35 mouse cellular contexts compared by ENCODE assay signal in the genomic region with DNA sequence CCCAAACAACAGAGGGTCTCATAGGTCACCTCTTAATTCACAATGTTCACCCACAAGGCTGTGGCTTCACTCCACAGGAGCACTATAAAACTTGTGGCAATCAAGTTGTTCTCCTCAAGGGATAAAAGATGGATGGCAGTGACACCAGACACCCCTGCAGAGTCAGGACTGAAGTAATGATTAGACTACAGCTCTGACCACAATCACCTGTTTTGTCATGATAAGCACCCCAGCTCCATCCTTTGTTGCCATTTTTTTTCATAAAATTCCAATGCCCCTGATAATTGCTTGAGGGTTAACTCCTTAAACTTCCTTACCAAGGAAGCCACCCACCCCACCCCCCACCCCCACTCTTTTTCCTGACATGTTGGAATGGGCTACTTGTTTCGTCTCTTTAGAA.
"Had no signal": no experiment of that assay in that cellular context is flagged by ENCODE, and none has a peak within 500 bp of the region (broad histone marks: within the 10 kb centered on the region; RNA-seq: fewer than 3 reads in every experiment).

No protein-coding gene starts in this region.

- H3K4me3 ChIP-seq: heart, embryonic 10.5 days; heart, embryonic 12.5 days; heart, embryonic 13.5 days; heart, embryonic 15.5 days; hindbrain, embryonic 10.5 days; hindbrain, embryonic 12.5 days; hindbrain, embryonic 13.5 days; hindbrain, embryonic 15.5 days; intestine, embryonic 15.5 days; kidney, embryonic 15.5 days; layer of hippocampus, adult 2 months had no signal

- ATAC-seq: hindbrain, embryonic 16.5 days; hindbrain, postnatal 0 days; inflammation-experienced regulatory T-cells, adult 6 months; intestine, embryonic 15.5 days; intestine, embryonic 16.5 days; intestine, postnatal 0 days had no signal

- H3K36me3 ChIP-seq: heart, embryonic 10.5 days; heart, embryonic 12.5 days; heart, embryonic 13.5 days; heart, embryonic 15.5 days; hindbrain, embryonic 10.5 days; hindbrain, embryonic 12.5 days; hindbrain, embryonic 13.5 days; hindbrain, embryonic 15.5 days; intestine, embryonic 15.5 days; kidney, embryonic 15.5 days had no signal

- H3K9me3 ChIP-seq: heart, embryonic 10.5 days; heart, embryonic 12.5 days; heart, embryonic 13.5 days; heart, embryonic 15.5 days; hindbrain, embryonic 10.5 days; hindbrain, embryonic 12.5 days; hindbrain, embryonic 13.5 days; hindbrain, embryonic 15.5 days; intestine, embryonic 15.5 days; kidney, embryonic 15.5 days had no signal

- DNase-seq: heart, postnatal 10 days; heart, postnatal 14 days; heart, postnatal 36 days; heart, postnatal 4 days; kidney, adult 11 months; kidney, adult 18-20 months; kidney, adult 2 months; kidney, adult 8-10 months; kidney, adult 9 months; kidney, postnatal 10 days; kidney, postnatal 14 days; kidney, postnatal 25 days; kidney, postnatal 36 days; kidney, postnatal 4 days; layer of hippocampus, adult 9-11 months; layer of hippocampus, postnatal 36 days had no signal

- H3K4me2 ChIP-seq: heart, embryonic 11.5 days; heart, embryonic 12.5 days; heart, embryonic 13.5 days; heart, embryonic 15.5 days; hindbrain, embryonic 12.5 days; hindbrain, embryonic 13.5 days; hindbrain, embryonic 14.5 days; hindbrain, embryonic 15.5 days; intestine, embryonic 15.5 days; kidney, embryonic 15.5 days had no signal

- H3K9ac ChIP-seq: heart, embryonic 12.5 days; heart, embryonic 13.5 days; heart, embryonic 15.5 days; hindbrain, embryonic 12.5 days; hindbrain, embryonic 13.5 days; hindbrain, embryonic 14.5 days; hindbrain, embryonic 15.5 days; intestine, embryonic 15.5 days; kidney, embryonic 15.5 days had no signal

- H3K27me3 ChIP-seq: heart, embryonic 12.5 days; heart, embryonic 13.5 days; heart, embryonic 15.5 days; hindbrain, embryonic 12.5 days; hindbrain, embryonic 13.5 days; hindbrain, embryonic 15.5 days; intestine, embryonic 15.5 days; kidney, embryonic 15.5 days had no signal

- H3K27ac ChIP-seq: heart, embryonic 10.5 days; heart, embryonic 13.5 days; heart, embryonic 15.5 days; hindbrain, embryonic 10.5 days; hindbrain, embryonic 12.5 days; hindbrain, embryonic 13.5 days; hindbrain, embryonic 14.5 days; hindbrain, embryonic 15.5 days; hindbrain, postnatal 0 days; intestine, embryonic 15.5 days; kidney, embryonic 15.5 days; kidney, postnatal 0 days; layer of hippocampus, adult 2 months had no signal

- H3K4me1 ChIP-seq: heart, embryonic 10.5 days; heart, embryonic 12.5 days; heart, embryonic 13.5 days; heart, embryonic 15.5 days; hindbrain, embryonic 10.5 days; hindbrain, embryonic 12.5 days; hindbrain, embryonic 13.5 days; hindbrain, embryonic 15.5 days; intestine, embryonic 15.5 days; kidney, embryonic 15.5 days had no signal
